Mouse (Mus musculus): Measurements from ENCODE around the gene Ppm1g.

DNA sequence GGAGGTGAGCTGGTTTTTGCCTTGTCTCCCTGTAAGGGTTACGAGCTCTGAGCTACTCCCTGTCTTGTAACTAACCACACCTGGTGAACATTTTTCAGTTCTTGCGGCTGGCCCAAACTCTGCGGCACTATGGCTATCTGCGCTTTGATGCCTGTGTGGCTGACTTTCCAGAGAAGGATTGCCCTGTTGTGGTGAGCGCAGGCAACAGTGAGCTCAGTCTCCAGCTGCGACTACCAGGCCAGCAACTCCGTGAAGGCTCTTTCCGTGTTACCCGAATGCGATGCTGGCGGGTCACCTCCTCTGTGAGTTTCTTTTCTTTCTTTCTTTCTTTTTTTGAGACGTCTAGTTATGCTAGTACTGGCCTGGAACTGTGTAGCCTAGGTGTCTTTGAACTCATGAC, 23.4 kb downstream of the Ppm1g start:
- no peak for TF ChIP-seq CTCF (IDR thresholded peaks at IDR 0.05; ENCODE audit: low read depth)
- TF ChIP-seq EP300 (IDR thresholded peaks at IDR 0.05; ENCODE audit: low read depth), result no peak

Data from liver, postnatal 0 days (tissue).